Mouse (Mus musculus) adipocyte (in vitro differentiated cells): ENCODE measurements around the gene Cldn7.

Source experiments
- DNase-seq: peaks from one replicate; pipeline ENCODE4 v3.0.0-alpha.2; 2016; ENCODE audit warnings: low spot score

Gene Cldn7

GRCm38 (mm10) chr11:69991711-69992110 is 27.1 kb downstream of the Cldn7 start:
- DNase-seq: no peak

DNA sequence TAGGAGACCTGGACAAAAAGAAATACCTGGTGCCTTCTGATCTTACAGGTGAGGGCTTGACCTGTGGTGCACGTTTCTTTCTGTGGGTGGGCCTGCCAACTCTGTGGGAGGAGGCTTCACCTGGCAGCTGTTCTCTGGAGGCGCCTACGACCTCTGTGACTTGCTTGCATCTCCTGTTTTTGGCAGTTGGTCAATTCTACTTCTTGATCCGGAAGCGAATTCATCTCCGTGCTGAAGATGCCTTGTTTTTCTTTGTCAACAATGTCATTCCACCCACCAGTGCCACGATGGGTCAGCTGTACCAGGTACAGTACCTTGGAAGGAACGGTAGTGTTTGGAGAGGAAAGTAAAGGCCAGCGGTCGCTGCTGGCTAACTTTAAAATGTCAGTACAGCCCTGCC is 27.8 kb downstream of the Cldn7 start:
- no peak for DNase-seq

- no peak for DNase-seq
Measured at GRCm38 (mm10) chr11:69992932-69993331, 28.4 kb downstream of the Cldn7 start.

- no peak for DNase-seq
Measured at GRCm38 (mm10) chr11:69994401-69995090, 30.0 kb downstream of the Cldn7 start.

- peak; percentile 99 for DNase-seq
Measured at GRCm38 (mm10) chr11:69995391-69995960, 30.9 kb downstream of the Cldn7 start, which contains the start of gene Phf23. Gene Phf23, plus strand, starts transcription at chr11:69995777.

DNA sequence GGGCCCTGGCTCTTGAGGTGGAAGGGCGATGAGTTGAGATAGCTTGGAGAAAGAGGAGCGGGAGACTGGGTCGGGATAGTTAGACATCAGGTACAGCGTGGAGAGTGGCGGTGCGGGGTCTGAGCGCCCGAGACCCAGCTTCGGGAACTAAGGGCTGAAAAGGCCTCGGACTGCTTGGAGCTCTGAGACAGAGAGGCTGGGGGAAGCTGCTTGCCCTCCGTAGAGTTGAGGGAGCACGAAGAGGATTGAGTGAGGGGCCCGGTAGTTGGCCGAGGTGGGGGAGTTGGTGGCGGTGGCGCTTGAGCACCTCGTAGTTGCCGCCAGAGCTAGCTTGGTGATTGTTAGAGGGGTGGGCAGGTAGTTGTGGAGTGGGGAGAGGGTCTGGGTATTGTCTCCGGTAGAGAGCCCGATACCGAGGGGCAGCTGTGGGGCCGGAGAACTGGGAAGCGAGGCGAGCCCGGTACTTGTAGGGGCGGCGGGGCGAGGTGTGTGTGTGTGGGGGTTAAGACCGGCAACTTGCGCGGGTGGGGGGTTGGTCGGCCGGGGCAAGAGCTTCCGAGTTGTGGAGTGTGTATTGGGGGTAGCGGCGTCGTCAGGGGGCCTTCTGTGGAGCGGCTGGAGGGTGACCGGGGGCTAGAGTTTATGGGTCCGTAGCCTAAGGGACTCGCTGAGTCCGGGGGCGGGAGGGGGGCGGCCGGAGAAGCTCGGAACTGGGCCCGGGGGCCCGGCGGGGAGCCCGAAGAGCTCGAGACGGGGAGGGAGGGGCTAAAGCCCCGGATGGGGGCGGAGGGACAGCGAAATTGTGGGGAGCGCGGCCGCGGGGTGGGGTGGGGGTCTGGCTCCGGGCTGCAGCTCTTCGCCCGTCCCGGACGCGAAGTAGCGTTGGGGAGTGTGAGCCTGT is 31.8 kb downstream of the Cldn7 start:
- peak; percentile 56 for DNase-seq

GRCm38 (mm10) chr11:69997070-69997509 is 32.5 kb downstream of the Cldn7 start:
- peak; percentile 81 for DNase-seq

GRCm38 (mm10) chr11:69998567-69999491 is 34.2 kb downstream of the Cldn7 start:
- no peak for DNase-seq

- DNase-seq: no peak
Measured at GRCm38 (mm10) chr11:69999666-70000065, 35.1 kb downstream of the Cldn7 start.

DNA sequence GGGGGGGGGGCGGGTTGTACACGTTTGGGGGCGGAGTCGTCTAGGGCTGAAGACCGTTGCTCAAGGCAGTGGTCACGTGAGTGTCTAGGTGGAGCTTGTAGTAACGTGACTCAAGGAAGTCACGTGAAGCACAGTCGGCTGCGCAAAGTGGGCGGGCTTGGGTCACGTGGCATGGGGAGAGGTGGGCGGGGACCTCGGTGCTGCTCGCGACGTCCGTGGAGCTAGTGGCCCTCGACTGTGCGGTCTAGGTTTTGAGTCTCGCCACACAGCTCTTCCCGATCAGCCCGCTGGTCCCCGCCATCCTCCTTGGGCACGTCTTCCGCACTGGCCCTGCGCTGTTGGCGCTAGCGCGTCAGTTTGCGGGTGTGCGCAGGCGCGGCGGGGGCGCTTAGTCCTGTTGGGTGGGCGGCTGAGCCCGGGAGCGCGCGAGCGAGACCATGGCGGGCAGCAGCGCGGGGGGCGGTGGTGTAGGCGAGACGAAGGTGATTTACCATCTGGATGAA is 35.9 kb downstream of the Cldn7 start, which contains the start of gene Dvl2:
Dvl2 (plus strand) TSS at position 200 of the 503 bp plus-strand sequence.
- peak; percentile 97 for DNase-seq

DNA sequence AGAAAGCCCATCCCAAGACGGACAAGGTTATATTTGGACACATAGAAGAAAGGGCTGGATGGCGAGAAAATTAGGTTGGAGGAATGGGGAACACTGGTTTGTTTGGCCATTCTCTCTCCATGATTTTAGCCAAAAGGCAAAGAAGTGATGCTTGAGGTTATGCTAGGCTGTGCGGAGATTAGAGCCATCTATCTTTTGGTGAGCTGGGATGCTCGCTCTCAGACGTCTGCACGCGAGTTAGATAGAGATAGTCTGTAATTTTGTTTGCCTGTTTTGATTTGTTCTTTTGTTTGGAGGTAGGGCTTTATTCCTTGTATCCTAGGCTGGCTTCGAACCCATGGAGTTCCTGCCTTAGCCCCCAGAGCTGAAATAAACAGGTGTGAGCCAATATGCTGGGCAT is 36.6 kb downstream of the Cldn7 start:
- no peak for DNase-seq

GRCm38 (mm10) chr11:70001865-70002264 is 37.3 kb downstream of the Cldn7 start:
- DNase-seq: peak; percentile 61

- DNase-seq: no peak
Measured at GRCm38 (mm10) chr11:70002471-70002870, 37.9 kb downstream of the Cldn7 start.

GRCm38 (mm10) chr11:70005521-70005920 is 40.9 kb downstream of the Cldn7 start:
- DNase-seq: no peak

DNA sequence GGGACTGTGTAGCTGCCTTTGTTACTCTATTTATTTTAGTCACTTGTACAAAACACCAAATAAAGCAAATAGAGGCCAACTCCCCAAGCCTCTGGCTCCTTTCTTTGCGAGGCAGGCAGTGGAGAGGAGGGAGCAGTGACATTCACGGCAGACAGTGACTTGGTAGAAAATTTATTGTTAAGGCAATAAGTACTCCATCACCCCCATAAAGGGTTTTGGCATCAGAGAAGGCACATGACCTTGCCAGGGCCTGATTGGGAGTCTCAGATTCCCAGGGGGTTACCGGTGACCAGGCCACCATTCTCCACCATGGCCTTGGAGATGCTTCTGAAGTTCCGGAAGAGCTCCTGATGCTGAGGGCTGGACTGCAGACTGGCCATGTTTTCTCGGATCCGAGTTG is 45.5 kb downstream of the Cldn7 start:
- DNase-seq: no peak

GRCm38 (mm10) chr11:70010548-70010947 is 46.0 kb downstream of the Cldn7 start:
- DNase-seq: no peak

DNA sequence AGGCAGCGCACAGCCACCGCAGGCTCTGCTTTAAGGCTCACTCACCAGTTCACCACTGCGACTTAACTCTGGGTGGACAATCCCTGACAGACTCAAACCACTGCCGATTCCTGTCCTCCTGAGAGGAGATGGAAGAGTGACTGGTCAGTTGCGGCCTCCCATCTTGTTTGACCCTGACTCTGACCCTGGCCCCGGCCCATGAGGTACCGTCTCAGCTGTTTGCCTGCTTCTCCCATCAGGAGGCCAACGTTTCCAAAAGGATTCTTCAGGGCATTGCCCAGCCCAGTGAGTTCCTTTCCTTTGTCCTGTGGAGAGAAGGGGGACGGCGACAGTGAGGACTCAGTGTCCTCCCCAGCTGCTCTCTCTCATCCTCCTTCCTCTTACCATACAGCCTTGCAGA is 46.4 kb downstream of the Cldn7 start:
- no peak for DNase-seq

- no peak for DNase-seq
Measured at GRCm38 (mm10) chr11:70012931-70013330, 48.4 kb downstream of the Cldn7 start.

DNA sequence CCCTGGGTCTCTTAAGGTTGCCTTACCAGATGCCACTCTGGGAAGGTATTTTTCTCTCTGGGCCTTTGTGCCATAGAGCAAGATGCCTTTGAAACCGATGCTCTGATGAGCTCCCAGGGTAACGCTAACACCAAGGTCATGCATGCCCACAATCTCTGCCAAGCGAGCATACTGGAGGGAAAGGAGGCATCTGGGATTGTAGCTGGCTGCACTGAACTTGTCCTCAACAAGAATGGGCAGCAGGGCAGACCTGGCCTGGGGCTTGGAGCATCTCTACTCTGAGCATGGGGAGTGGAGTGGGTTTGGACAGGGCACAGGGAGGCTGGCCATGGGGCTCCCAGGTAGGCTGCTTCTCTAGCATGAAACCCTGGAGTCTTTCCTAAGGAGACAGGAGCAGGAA is 48.8 kb downstream of the Cldn7 start:
- no peak for DNase-seq

- no peak for DNase-seq
Measured at GRCm38 (mm10) chr11:70014051-70014450, 49.5 kb downstream of the Cldn7 start.

- DNase-seq: peak; percentile 90
Measured at GRCm38 (mm10) chr11:70014880-70015558, 50.4 kb downstream of the Cldn7 start, which contains the start of gene Acadvl. Gene Acadvl, minus strand, starts transcription at chr11:70015411.
